Mouse (Mus musculus): ENCODE measurements around the gene Pin1rt1. TPM values are rescaled to one million over a fixed set of nuclear protein-coding genes. Genes with fewer than 3 reads are reported as not detected.

The Pin1rt1 gene
- polyA plus RNA-seq, 1 experiment = not detected

DNA sequence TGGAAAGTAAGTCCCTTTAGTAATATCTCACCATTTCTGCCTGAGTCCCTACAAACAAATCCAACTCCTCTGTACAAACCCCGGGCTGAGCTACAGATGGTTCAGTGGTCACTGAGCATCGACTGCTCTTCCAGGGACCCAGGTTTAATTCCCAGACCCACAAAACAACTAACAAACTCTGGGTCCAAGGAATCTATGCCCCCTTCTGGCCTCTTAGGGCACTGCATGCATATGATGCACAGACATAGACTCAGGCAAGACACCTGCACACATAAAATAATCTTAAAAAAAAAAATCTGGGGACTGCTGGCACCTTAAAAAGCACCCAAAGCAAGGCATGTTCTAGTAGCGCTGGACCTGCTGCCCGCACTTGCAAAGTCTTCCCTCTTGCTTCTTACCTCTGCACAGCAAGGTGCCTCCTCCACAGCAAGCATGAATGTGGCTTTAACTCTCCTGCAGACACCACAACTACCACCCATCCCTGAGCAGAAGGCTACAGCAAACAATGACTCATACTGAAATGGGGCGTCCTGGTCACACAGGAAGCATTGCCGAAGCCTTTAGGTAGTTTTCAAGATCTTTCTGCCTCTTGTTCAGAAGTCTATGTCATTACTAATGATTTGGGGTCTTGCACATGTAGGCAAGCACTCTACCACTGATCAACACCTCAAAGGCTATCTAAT lies 46.9 kb downstream of the Pin1rt1 start:
- Histone ChIP-seq H3K4me3 (ENCODE audit: insufficient read depth, low read length) (no peak overlapping the region), H3K4me1 (ENCODE audit: control insufficient read depth, insufficient read depth, low read length) (no peaks in the 10 kb centered on the region), H3K27ac (ENCODE audit: insufficient read depth, low read length) (no peak overlapping the region)
- TF ChIP-seq POLR2A (IDR thresholded peaks at IDR 0.05; ENCODE audit: extremely low read depth, insufficient read depth, low read length) = no peak
- TF ChIP-seq CTCF (IDR thresholded peaks at IDR 0.05; ENCODE audit: extremely low read depth, insufficient read depth, low read length) = 0 out of 2 replicates have a peak, but pooled peaks have one; percentile 0

Other genes starting within 250 kb of the Pin1rt1 start
- gene Hipk3, start 221.9 kb downstream of the Pin1rt1 start, polyA plus RNA-seq (2012; rRNA removed) = 36.9 and 37.9 TPM in 2 replicates
- 37.7 and 41.5 TPM in 2 replicates for gene Cstf3, start 125.9 kb downstream of the Pin1rt1 start, polyA plus RNA-seq (2012; rRNA removed)
- 14.0 and 16.5 TPM in 2 replicates for gene Tcp11l1, start 4.2 kb downstream of the Pin1rt1 start, polyA plus RNA-seq (2012; rRNA removed)
- gene Depdc7, start 26.5 kb upstream of the Pin1rt1 start, polyA plus RNA-seq (2012; rRNA removed) = 2.0 and 2.3 TPM in 2 replicates
- 5.6 and 6.3 TPM in 2 replicates for gene Qser1, start 100.4 kb upstream of the Pin1rt1 start, polyA plus RNA-seq (2012; rRNA removed)
- 0.17 and 0.23 TPM in 2 replicates for gene Prrg4, start 133.5 kb upstream of the Pin1rt1 start, polyA plus RNA-seq (2012; rRNA removed)
- gene Ccdc73, start 151.4 kb upstream of the Pin1rt1 start, polyA plus RNA-seq (2012; rRNA removed) = 4.4 and 5.1 TPM in 2 replicates

Measured in cortical plate, adult 2 months (tissue).